Mouse (Mus musculus): ENCODE data around the gene Npm1. TPM values are rescaled to one million over a fixed set of nuclear protein-coding genes. Genes with fewer than 3 reads are reported as not detected.

Gene Npm1
- total RNA-seq, 2 experiments from 2014 or later: 176 to 183 TPM

DNA sequence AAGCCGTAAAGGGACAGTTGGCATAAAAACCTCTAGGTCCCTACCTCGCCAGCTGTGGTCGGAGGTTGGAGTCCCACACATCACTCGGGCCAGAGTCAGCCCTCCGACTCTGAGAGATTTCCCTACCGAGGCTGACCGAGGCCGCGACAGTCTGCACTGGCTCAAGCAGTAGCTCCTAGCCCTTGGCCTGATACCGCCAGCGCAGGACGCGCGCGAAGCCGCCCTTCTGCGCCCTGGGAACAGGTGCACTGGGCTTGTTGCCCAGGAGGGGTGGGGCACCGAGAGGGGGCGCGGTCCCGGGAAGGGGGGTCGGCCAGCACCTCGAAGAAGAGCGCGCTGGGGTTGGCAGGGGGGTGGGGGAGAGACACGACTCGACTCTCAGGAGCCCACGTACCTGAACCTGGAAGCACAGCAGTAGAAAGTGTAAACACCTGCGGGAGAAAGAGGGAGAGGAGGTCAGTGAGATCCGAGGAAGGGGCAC lies 16.3 kb downstream of the Npm1 start:
- peak in 1 of 2 experiments; percentile 7 for DNase-seq (ENCODE audit: low spot score in 2 of 2)

DNA sequence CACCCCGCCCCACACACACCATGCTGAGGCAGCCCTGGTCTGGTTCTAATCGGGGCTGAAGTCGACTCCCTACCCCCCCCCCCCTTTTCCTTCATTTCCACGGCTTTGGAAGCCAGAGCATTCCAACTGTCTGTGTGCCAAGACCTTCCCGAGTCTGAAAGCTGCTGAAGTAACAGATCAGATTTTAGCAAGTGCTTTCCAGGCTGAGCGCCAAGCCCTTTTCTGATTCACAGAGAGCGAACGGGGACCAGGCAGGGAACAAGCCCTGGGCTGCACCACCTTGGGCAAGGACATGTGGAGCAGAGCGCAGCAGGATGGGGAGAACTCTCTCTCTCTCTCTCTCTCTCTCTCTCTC lies 16.9 kb downstream of the Npm1 start:
- DNase-seq (ENCODE audit: low spot score in 2 of 2): peak; percentile 73 to 89

DNA sequence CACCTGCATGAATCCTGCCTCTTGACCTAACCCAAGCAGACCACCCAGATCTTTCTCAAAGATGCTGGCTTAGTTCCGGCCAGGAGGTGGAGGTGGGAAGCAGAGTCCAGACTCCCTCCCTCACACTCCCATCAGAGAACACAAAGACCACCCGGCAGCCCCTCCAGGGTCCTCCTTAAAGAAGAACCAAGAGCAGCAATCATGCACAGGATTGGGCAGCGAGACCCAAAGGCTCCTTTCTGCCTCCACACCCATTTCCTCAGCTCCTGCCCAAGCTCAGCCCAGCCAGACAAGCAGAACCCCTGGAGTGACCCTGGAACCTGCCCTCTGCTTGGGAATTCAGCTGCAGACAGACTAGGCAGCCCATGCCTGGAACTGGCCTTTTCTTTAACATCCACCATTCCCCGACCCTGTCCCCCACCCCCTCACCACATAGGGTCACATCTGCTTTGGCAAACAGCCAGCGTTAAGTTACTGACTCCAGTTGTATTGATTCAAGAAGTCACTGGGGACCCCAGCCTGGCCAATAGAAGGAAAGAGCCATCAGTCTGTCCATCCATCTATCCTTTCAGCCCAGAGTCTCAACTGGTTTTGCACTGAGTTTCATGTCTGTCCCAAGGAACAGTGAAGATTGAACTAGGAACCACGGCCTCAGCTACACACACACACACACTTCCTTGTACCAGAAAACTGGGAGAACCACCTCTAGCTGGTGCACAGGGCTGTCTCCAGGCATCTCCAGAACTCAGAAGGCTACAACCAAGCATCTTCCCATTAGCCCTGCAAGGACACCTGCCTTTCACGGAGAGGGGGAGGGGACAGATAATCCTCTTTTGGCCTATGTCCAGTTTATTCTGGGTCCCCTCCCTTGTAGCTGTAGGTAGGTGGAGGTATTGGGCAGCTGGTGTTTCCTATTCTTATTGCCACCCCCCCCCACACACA lies 17.5 kb downstream of the Npm1 start:
- DNase-seq (ENCODE audit: low spot score in 2 of 2): peak in 1 of 2 experiments; percentile 6

DNA sequence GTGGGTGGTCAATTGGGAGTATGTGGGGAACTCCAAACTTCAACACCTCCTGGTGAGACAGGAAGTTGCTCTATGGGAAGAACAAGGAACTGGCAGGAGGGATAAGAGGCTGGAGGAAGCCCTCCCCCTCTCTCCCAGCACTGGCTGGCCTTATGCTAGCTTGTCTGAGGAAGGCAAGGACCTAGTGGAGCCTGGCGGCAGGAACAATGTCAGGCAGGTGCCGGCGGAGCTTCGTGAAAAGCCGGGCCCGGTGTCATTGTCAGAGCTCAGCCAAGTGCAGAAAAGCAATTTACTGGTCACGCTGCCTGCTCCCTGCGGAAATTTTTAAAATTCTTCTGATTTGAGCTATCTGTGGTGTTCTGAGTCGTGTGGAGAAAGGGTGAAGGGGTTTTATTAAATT lies 19.1 kb downstream of the Npm1 start:
- no peak for DNase-seq (ENCODE audit: low spot score in 2 of 2)

DNA sequence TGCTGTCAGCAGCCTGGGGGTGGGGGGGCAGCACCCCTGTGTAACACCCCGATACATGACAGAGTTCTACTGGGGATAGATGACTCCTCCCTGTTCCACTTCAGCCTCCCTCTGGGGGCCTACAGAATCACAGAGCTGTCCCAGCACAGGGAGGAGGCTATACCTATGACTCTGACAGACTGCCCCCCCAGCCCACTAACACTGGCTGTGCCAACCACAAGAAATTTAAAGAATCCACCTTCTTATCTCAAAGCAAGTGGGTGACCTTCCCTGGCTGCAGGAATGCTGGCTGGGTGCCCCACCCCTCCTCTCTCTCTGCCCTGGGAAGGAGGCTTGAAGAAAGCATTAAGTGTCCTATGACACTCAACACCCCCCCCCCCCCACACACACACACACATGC lies 20.2 kb downstream of the Npm1 start:
- DNase-seq (ENCODE audit: low spot score in 2 of 2): no peak

DNA sequence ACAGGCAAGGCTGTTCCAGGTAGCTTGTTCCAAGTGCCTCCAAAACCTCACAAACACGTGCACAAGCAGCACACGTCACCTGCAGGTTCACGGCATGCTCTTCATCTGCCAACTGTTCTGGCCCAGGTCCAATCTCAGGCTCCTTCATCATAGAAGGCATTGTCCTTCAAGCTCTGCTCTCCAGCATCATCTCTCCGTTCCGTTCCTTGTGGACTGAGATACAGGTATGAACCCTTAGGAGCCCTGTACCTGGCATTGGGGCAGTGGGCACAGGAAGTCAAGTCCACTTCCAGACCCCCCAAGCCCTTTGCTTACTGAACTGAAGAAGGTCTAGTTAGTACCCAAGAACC lies 22.9 kb downstream of the Npm1 start:
- DNase-seq (ENCODE audit: low spot score in 2 of 2): no peak

DNA sequence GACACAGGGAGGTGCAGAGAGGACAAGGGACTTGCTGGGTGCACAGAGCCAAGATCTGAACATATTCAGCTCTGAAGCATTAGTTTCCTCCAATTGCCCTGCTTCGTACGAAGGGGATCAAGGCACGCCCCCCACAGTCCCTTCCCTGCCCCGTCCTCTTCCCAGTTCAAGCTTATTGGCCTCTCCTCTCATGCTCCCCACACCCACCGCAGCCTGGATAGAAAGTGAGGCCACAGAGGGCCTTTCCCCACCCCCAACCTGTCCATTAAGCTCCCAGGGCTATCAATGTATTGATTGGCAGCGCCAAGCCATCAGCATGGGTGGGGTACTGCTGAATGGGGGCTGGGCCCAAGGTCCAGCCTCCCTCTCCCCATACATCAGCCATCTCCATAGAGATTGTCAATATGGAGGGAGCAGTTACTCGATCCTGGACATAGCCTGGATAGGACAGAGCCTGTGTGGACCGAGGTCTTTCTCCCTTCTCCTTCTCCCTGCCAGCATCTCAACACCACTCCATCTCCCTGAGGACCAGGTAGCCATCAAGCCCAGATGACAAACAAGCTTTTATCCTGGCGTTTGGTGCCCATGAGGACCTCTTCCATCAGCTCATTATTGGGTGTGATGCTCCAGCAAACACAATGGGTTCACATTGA lies 23.4 kb downstream of the Npm1 start:
- no peak for DNase-seq (ENCODE audit: low spot score in 2 of 2)

DNA sequence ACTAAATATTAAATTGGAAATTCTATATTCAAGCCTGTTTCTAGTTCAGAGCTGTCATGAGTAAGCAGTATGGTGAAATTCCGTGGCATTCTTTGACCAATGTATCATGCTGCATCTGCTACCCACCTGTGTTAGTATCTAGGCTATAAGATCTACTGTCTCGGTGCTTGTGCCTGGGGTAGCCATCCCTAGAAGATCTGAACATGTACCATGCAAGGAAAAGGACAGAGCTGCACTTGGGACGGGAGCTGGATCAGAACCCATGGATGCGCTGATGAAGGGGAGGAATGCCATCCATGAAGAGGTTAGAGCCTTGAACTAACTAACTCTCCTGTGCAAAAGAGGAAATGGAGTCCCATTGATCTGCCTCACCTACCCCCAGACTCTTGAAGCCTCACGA lies 24.3 kb downstream of the Npm1 start:
- DNase-seq (ENCODE audit: low spot score in 2 of 2): no peak

DNA sequence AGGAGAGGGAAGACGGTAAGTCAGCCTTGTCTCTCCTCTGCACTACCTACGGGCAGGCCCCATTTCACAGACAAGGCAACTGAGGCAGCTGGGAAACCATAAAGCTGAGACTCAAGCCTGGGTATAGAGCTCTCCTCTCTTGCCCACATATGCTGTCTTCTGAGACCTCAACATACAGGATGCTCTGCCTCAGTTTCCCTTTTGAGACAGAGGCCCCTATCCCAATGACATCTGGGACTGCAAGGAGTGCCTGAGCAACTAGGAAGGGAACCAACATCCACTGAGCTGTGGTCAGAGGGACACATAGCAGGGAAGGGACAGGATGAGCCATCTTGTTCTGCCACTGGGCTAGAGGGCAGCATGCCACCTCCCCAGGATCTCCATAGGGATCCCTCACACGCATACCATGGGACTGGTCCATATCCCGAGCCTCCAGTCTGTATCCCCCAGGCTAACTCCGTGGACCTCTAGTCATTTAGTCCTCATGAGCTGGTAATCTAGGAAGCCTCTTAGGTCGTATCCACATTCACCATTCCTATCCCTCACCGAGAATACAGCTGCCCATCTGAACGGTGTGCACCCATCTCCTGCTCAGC lies 28.5 kb downstream of the Npm1 start:
- DNase-seq (ENCODE audit: low spot score in 2 of 2): no peak

DNA sequence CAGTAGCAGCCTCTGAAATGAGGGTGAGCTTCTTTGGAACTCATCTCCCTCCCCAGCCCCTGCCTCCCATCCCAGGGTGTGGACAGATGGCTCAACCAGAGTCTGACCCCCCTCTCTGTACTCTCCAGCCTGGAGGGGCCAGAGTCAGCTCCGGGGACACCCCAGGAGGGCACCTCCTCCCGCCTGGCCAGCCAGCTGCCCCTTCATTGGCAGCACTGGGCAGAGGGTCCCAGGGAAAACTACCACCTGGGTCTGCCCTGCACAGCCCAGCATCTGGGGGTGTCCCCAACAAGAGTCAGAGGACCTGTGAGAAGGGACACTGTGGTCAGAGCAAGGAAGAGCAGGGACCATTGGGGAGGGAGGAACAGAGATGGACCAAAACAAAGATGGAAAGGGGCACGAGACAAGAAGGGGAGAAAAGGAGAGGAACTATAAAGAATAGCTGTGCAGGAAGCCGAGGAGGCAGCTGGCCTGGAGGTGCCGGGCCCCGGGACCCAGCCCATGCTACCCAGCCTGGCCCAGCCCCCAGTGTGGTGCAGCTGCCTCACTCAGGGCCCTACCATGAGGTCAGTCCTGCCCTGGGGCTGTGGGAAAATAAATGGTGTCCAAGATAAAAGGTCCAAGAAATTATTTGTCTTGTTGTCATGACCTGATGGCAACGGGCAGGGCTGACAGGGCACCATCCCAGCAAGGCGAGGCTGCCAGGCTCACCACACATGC lies 30.2 kb downstream of the Npm1 start:
- DNase-seq (ENCODE audit: low spot score in 2 of 2): no peak

DNA sequence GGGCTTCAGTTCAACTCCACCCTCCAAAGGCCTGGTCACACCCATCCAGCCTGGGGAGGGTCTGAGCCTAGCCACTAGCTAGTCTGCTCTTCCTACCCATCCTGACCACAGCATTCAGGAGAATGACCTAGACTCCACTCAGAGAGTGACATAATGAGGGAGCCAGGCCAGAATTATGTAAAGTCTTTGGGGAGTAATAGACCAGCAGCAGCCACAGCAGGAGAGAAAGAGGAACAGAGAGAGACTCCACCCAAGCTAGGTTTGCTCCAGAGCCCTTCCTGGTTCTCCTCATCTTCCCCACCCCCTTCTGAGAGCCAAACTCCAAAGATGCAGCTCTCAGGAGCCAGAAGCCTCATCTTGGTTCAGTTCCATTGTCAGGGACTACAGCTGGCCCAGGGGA lies 35.9 kb downstream of the Npm1 start:
- no peak for DNase-seq (ENCODE audit: low spot score in 2 of 2)

DNA sequence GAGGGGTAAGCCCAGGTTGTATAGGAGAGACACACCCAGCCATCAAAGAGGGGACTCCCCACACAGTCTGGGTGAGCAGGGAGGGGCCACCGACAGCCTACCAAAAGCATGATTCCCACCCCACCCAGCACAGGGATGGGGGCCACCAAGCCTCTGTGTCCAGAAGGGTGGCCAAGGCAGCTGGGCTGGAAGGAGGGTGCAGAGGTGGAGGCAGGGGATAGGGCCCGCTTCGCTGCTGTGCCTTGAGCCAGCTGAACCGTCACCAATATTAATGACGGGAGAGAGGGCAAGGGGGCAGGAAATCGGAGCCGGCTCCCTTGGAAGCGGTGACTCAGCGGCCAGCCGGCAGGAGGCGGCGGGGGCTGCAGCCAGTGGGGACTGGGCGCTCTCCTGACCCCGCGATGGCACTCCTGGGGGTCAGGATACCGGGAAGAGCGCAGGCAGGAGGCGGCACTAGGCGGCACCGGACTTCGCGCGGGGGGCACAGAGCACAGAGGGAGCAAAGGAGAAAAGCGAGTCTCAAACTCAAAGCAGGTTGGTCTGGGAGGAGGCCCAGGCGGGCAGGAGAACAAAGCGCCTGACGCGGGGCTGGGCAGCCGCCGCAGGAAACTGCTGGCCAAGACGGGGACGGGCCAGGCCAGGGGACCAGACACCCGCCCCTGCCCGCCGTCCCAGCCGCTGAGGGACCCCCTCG lies 40.3 kb downstream of the Npm1 start:
- DNase-seq (ENCODE audit: low spot score in 2 of 2): no peak

DNA sequence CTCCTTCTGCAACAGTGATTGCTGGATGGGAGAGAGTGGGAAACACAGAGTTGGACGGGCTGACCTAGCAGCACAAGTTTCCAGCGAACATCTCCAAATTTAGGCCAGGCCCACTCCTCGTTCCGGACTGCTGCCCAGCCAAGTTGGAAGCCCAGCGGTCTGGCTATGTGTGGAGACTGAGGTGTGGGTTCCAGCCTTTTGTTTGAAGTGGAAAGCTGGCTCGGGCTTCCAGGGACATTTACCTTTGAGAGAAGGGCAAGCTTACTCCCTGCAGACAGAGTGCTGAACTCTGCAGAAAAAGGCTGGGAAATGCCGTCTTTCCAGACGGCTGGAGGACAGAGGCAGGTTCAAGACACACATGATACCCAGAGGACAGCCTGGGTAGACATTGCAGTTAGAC lies 43.5 kb downstream of the Npm1 start:
- no peak for DNase-seq (ENCODE audit: low spot score in 2 of 2)

DNA sequence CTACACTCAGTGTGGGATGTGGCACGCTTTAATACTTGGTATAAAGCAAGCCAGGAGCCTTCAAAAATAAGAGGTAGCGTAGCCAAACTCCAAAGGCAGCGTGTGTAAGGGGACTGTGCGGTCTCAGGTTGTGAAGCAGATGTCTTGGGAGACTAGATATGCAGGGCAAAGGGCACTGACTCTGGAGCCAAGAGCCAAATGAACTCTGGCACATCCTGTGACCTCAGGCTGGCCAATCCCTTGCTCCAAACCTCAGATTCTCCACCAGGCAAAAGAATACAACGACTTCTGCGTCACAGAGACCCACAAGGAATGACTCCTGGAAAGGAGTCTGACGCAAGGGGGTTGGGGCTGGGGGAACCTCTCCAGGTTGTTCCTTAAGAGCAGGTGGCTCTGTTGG lies 43.9 kb downstream of the Npm1 start:
- no peak for DNase-seq (ENCODE audit: low spot score in 2 of 2)

DNA sequence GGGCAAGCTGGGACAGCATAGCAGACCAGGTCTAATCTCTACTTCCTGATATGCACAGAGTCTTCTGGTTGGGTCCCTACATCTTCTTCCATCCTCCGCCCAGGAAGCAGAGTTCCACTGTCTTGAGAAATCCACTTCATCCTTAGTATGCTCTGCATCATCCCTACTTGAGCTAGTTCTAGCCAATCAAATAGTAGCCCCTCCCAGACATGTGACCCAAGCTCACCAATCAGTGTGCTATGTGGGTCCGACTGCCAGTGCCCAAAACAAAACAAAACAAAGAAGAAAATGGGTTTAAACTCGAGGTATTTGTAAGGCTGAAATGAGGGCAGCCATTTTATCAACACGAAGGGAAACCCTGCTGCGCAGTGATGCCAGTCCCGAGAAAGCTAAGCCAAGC lies 44.5 kb downstream of the Npm1 start:
- DNase-seq (ENCODE audit: low spot score in 2 of 2): no peak

DNA sequence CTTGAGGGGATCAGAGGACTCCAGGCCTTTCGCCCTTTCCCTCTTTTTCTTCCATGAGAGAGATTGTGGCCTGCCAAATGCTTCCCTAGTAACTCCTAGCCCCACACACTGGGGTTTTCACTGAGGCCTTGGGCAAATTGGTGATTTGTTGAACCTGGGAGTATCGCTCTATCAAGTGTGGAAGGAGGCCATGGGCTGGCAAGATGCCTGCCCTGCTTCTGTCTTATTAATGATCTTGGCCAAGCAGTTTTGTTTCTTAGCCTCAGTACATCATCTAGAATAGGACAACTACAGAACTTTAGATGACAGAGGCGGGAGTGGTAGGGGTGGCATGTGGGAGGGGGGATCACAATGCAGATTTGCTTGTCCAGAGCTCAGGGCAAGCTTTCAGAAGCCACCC lies 47.2 kb downstream of the Npm1 start:
- no peak for DNase-seq (ENCODE audit: low spot score in 2 of 2)

DNA sequence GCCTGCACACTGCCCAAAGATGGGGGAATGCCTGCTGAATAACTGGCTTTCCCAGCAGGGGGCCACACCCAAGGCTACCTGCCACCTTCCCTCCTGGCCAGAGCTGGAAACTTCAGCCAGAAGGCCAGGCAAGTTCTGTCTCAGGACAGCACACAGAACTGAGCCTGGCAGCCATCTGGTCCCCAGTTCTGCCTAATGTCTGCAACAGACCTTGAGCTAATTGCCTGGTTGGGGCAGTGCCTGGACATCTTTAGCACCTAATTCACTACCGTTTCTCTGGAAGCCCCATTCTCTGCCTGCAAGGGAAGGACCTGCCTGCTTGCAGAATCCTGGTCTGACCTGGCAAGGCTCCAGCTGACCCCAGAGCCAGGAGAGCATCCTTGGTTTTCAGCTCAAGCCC lies 50.6 kb downstream of the Npm1 start:
- DNase-seq (ENCODE audit: low spot score in 2 of 2): no peak

DNA sequence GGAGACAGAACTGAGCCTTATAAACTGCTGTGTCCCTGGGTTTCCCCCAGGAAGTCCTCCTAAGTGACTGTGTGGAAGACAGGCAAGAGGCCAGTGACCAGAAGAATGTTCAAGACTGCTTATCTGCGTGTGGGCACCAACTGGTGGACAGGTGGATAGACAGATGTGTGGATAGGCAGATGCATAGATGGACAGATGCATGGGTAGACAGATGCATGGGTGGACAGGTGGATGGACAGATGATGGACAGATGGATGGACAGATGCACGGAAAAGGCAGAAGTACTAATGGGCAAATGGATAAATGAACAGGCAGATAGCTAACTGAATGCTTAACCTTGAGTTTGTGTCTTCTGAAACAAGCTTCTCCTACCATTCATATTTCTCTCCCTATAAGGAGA lies 52.9 kb downstream of the Npm1 start:
- DNase-seq (ENCODE audit: low spot score in 2 of 2): no peak

DNA sequence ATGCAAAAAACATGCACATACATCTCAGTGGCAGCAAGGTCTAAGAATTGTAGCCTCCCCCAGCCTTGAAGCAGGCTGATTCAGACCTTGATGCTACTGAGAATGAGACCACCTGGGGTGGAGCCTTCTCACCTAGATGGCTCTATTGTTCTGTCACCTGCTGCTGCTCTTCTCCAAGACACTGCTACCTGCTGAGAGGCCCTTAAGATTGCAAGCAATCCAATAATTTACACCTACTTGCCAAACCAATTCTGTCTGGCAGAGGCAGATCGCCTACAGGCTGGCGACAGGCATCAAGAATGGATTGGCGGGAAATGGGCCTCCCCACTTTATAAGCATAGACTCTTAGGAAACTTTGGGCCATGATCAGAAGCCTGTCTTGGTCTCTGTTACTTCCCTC lies 55.5 kb downstream of the Npm1 start:
- no peak for DNase-seq (ENCODE audit: low spot score in 2 of 2)

DNA sequence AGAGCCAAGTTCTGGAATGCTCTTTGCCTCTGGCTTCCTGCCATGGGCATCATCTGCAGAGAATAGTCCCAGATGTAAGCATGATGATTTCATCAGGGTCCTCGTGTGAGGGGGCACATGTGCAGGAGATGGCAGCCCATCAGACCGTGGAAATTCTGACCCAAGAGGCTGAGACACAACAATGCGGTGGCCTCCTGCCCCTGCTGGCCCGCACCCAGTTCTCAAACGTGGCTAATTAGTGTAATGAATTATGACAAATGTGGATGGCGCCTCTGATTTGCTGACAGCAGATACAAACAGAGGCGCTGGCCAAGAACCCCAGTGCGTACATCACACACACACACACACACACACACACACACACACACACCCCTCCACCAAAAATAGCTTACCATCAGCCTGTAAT lies 58.1 kb downstream of the Npm1 start:
- DNase-seq (ENCODE audit: low spot score in 2 of 2): peak in 1 of 2 experiments; percentile 16

DNA sequence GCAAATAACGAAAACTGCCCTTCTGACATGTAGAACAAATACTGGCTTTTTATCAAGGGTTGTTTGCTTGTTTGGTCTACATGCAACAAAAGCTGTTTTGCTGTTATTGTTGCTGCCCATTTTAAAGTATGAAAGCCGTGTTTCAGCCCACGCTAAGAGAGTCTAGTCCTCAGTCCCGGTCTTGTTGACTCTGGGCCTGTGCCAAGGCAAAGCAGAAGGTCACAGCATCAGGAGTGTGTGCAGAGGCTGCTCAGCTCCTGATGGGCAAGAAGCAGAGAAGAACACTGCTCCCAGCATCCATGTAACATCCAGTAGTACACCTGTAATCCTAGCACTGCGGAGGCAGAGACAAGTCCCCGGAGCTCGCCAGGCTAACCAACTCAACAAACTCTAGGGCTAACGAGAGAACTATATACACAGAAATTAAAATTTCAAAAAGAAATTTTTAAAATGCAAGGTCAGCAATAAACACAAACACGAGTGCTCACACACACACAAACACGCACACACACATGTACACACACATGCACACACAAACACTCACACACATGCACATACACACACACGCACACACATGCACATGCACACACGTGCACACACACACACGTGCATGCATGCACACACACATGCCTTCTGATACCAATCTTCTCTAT lies 59.6 kb downstream of the Npm1 start:
- no peak for DNase-seq (ENCODE audit: low spot score in 2 of 2)
